Mouse (Mus musculus) ovary, postnatal 36 days (tissue): ENCODE measurements at regions not wholly inside any gene's neighbourhood (a gene's known extent, or its start where the extent isn't known, plus 50 kb on each side); places are given as distances from the start of the nearest gene placed in this dataset.

ENCODE experiments used
- DNase-seq: peaks from one replicate; pipeline ENCODE4 v3.0.0; 2022; ENCODE audit warnings: low spot score, mixed read lengths

DNA sequence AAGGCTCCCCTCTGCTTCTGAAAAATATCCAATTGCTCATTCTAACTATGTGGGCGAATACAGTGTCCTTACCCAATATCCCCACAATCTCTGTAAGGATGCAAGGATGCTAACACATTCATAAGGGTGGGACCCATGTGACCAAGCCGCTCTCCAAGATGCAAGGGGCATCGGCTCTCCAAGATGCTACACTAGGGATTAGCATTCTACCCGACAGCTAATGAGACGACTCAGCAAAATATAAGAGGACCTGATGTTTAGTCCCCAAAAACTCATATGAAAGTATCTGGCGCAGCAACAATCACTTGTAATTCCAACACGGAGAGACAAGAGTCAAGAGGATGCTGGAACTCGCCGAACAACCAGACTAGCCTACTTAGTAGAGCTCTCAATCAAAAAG lies 299.6 kb upstream of the Jmjd1c start:
- no peak for DNase-seq

DNA sequence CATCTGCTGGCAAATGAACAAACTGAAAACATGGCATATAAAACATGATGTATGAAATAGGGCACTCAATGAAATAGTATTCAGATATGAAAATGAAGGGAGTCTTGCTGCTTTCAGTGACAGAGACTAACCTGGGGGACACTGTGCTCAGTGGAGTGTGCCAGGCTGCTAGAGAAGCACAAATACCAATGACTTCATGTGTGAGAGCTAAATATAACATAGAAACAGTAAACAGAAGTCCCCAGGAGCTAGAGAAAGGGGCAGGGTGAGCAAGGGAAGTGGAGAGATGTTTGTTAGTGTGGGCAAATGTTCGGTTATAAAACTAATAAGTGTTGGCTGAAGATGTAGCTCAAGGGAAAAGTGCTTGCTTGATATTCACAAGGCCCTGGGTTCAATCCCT lies 293.2 kb upstream of the Jmjd1c start:
- no peak for DNase-seq

DNA sequence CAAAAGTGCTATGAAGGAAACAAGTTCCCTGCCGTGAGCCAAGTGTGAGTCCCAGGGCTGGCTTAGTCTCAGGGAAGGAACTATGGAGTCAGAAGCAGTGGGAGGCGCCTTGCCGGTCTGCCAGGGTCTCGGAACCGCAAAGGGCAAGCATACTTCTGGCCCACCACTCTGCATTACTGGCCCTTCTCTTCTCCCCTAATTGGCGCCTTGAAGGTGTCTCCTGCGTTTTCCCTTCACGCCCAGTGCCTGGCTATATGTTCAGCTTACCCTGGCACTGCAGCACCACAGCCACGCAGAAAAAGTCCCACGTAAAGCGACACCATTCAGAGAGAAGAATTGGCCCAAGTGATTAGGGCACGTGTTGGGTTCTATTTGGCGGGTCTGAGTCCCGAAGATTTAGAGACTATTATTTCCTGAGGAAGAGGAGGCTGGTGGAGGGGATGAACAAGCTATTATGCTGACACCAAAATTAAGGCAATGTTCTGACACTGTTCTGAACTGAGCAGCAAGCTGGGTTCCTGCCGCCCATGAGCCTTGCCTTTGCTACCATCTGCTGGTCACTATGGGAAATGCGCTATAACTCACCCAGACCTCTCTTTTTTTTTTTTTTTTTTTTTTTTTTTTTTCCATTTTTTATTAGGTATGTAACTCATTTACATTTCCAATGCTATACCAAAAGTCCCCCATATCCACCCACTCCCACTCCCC lies 288.5 kb upstream of the Jmjd1c start:
- peak; percentile 63 for DNase-seq

DNA sequence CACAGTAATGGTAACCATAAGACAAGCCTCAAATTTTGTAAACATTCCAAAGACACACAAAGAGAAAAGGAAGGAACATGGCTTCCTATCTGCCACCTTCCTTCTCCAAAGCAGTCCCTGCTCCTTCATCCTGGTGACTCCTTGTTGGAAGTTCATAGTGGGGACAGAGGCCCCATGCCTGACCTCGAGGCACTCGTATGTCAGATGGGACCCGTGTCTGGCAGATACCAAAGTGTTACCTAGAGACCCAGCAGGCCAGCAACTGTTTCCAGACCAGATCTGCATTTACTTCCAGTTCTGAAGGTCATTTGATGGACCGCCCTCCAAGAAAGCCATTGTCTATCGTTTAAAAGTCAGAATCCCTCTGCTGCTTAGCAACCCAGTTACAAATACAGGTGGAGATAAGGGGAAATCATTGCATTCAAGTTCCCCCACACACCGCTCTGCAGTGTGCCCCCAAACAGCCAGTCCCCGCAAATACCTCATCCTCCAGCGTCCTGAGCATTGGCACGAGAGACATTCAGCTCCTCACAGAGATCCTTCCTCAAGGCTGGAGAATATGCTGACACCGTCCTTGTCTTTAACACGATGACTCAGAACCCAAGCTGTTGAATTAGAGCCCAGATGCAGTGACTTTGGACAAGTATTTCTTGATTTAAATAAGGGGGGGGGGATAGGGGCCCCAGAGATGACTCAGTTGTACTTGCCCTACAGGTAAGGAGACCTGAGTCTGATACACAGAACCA lies 283.2 kb upstream of the Jmjd1c start:
- no peak for DNase-seq

DNA sequence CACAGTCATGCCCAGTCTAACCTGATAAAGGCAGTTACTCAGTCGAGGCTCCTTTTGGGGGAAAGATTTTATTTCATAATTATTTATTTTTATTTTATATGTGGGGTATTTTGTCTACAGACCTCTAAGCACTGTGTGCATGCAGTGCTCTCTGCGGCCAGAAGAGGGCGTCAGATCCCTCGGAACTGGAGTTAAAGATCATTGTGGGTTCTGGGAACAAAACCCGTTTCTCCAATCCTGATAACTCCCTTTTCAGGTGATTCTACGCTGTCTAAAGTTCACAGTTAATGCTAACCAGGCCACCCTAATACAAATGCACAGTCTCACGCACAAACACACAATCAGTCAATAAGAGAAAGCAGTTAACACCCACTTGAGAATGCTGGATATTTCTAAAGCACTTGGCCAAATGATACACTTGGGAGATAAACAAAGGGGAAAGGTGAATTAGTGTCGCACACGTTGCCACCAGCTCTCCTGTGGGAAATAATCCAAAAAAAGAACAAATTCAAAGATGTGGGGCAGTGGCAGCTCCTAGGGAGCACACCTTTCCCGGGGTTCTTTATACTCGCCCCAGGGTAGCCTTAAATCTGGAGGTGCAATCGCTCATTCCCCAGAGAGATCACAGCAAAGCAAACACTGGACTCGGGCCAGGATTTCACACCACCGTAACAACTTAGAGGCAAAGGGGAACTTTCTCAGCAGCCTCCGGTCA lies 281.9 kb upstream of the Jmjd1c start:
- DNase-seq, result no peak

DNA sequence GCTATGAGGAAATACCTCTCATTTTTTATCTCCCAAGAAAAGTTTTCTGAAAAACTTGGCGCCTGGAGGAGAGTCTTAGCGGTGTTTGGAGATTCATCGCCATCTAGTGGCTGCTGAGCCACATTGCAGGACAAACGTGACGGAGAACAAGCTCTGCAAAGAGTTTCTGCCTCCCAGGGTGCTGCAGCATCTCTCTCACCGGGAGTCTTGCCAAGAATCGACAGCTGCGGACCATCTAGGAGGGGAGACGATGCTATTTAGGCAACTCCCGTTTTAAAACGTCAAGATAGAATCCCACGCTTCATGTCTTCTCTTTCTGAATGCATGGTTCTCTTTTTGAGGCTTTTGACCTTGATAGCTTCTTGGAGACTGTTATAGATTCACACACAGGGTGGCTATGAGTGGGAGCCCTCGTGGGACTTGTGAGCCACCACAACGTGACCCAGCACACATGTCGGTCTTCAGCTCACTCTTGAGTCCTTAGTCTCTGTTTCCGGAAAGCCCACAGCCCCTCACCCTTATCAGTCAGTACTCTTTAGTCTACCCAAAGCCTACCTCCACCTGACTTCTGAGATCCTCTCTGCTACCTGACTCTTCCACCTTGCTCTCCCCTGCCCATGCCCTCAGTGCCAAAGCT lies 281.2 kb upstream of the Jmjd1c start:
- peak; percentile 77 for DNase-seq

DNA sequence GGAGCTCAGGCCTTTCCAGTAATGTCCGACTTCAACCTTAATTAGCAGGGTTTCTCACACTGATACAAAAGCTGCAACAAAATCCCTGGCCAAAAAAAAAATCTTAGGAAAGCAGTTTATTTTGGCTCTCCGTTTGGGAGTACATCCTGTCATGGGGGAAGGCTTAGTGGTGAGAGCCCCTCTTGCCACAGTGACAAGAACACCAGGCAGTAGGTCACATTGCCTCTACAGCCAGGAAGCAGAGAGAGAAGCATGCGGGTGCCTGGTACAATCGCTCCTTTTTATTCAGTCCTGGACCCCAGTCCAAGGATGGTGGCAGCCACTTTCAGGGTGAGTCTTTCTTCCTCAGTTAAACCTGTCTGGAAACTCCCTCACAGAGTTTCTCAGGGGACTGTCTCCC lies 280.0 kb upstream of the Jmjd1c start:
- no peak for DNase-seq

DNA sequence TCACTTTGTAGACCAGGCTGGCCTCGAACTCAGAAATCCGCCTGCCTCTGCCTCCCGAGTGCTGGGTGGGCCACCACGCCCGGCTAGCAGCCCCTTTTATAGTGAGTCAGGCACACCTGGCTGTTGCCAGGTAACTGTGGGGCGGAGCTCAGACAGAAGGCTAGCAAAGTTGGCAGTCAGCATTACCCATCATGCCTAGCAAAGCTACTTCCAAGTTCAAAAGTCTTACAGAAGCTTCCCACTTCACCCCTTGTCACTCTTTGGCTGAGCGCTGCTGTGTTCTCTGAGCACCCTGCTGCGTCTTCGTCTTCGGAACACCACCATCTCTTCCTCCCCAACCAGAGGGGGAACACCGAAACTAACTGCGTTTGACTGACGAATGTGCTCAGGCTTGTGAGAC lies 279.1 kb upstream of the Jmjd1c start:
- DNase-seq, result no peak

DNA sequence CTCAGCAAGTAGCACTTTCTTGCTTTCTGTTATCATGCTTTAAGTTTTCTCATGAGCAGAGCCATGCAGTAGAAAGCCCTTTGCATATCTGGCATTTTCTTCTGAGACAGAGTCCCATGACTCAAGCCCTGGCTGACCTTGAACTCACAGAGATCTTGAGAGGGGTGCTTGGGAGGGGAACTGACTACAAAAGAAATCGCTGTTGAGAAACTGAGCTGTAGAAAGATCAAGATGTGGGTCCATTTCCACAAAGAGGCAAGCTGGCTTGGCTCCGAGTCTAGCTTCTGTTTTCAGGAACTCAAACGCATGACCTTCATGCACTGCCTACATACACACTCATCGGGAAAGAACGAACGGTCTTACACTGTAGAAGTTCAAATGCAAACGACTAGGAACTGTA lies 278.0 kb upstream of the Jmjd1c start:
- DNase-seq, result no peak

DNA sequence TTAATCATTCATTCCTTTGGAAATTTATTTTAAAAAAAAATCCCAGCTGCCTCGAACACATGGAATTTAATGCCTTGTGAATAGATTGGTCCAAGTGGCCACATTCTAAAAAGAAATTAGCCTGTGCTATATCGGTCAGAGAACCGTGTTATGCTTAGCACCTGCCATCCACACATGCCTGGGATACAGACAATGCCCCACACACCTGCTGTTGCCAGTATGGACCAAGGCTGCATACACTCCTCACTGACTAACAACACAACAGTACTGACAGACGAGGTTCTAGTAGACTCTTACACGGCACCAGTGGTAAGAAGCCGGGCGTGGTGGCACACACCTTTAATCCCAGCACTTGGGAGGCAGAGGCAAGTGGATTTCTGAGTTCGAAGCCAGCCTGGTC lies 276.4 kb upstream of the Jmjd1c start:
- no peak for DNase-seq

DNA sequence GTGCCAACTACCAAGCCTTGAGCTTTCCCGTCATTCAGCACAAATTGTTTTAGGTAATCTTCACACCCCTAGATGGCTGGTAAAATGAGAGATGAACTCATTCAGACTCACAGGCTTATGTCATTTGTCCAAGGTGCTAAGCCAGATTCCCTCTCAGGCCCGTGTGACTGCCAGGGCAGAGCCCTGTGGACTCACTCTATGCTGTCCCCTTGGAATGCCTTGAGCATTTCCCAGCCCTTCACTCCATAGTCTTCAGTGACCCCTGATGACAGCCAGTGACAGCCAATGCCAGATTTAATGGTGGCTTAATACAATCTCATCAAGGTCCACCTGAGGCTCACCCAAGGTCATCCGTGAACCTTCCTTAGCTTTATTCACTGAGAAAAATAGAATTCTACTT lies 270.2 kb upstream of the Jmjd1c start:
- no peak for DNase-seq

DNA sequence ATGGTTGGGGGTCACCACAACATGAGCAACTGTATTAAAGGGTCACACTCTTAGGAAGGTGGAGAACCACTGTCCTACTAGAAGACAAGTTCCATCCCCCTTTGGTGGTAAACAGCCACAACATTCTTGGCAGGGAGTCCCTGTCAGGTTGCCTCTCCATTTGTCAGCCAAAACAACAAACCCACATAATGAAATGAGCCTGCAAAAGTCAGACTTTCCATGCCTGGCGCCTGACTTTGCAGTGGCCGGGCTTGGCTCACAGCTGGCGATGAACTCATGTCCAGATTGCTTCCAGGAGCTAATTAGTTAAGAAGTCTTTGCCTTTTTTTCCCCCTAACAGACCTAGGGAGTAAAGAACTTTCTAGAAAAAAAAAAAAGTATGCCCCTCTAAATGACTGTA lies 269.6 kb upstream of the Jmjd1c start:
- DNase-seq, result no peak

DNA sequence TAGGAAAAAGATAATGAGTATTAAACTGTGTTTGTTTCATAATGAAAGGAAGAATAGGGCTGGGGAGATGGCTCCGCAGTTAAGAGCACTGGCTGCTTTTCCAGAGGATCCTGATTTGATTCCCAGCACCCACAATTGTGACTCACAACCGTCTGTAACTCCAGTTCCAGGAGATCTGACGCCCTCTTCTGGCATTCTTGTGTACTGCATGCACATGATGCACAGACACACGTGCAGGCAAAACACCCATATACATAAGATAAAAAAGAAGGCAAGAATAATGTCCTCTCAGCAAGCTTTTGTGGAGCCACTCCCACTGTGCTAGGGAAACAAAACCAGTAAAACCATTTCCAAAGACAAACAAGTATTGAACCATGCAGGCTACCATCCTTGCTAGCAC lies 261.0 kb upstream of the Jmjd1c start:
- DNase-seq, result no peak

DNA sequence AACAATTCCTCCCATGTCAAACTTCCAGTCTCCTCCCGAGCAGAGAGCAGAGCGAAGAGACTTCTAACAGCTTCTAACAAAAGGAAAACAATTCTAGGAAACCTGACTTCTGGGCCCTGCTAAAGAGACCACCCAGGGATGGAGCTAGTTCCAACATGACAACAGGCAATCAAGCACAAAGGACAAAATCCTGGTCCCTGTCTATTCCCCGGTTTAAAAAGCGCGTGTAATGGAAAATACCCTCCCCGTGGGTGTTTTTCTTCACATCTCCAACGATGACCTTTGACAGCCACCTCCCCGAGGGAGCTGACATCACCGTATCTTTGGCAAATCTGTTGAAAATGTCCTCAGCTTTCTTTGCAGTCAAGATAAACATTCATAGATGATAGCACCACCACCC lies 256.9 kb upstream of the Jmjd1c start:
- DNase-seq, result no peak

DNA sequence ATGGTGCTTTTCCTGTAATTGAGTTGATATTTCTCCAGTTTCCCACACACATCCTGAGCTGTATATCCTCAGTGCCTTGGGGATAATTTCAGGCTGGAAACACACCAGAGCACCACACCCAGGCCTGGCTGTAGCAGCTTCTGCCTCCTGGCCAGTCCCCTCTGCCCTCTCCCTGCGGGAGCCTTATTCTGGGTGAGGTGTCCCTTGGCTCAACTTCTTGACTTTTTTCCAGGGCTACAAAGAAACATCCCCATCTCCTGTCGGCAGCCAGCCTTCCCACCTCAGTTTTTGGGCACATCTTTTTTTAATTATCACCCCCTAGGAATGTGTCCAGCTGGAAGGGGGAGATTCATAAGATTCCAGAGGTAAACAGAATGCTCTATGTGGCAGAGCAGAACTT lies 252.7 kb upstream of the Jmjd1c start:
- no peak for DNase-seq

DNA sequence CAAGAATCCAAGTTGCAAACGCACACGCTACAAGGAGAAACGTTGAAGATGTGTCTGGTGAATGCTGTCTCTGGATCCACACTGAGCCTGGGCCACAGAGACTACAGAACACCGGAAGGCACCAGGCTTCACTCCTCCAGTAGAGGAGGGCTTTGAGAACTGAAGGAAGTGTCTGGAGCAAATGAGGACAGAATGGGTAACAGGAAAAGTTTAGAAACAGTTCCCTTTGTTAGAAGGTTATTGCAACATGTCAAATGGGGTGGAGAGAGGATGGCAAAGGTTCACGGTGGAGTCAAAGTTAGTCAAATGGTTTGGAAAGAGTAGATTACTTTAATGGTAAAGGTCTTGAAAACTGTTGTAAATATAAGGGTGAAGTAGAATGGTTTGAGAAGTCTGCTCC lies 247.1 kb upstream of the Jmjd1c start:
- DNase-seq, result no peak

DNA sequence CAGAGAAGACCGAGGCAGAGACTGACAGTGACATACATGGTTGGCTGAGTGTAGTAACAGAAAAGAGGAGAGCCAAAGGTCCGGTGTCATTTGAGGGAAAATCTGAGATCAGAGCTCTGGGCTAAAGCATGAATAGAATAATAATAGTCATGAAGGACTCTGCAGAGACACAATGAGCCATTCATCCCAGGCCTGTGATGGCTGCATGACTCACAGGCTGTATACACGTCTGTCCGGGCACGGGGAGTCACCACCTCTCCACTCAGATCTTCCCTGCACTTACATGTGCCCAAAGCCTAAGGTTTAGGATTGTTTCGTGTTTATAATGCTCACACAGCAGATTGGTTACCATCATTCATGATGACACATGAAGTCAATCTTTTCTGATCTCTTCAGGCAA lies 246.2 kb upstream of the Jmjd1c start:
- no peak for DNase-seq

DNA sequence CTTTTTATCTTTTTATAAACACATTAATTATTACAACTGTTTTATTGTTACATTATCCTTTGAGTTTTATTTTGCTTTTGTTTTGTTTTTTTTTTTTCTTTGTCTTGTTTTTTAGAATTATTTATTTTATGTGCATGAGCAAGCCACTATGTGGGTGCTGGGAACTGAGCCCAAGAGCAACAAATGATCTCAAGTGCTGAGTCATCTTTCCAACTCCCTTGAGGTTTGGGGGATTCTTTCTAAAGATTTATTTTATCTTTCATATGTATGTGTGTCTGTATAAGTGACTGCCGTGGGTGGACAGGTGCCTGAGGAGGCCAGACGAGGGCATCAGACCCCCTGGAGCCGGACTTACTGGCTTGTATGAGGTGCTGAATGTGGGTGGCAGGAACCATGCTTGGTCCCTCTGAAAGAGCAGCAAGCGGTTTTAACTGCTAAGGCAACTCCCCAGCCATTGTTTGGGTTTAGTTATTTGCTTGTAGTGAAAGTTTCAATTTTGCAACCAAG lies 244.9 kb upstream of the Jmjd1c start:
- DNase-seq, result no peak

DNA sequence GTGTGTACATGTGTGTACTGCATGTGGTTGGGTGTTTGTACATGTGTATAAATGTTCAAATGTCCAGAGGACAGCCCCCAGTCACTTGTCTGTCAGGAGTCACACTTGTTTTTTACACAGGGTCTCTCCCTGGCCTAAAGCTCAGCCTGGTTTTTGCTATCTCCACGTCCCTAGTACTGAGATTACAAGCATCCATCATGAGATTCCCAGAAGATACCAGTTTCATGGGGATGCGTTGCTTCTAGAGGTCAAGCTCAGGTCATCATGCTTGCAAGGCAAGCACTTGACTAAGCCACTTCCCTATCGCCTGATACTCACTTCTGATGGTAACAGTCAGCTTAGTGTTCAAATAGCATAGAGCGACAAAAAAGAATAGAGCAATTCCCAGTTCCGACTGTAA lies 244.1 kb upstream of the Jmjd1c start:
- no peak for DNase-seq

DNA sequence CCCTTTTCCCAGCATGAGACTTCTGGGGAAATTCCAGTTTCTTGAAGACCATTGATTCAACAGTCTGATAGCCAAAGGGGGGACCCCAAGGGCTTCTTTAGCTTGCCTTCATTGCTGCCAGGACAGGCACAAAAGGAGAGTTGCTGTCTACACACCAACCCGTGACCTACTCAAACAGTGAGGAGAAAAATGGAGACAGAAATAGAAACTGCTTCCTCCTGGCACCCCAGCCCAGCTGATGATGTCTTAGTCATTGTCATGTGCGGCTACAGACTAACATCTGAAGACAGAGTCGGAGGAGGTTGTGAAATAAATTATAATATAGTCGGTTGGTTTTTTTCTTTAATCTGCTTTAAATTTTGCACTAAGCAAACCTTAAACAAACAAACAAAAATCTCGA lies 243.2 kb upstream of the Jmjd1c start:
- DNase-seq, result no peak

DNA sequence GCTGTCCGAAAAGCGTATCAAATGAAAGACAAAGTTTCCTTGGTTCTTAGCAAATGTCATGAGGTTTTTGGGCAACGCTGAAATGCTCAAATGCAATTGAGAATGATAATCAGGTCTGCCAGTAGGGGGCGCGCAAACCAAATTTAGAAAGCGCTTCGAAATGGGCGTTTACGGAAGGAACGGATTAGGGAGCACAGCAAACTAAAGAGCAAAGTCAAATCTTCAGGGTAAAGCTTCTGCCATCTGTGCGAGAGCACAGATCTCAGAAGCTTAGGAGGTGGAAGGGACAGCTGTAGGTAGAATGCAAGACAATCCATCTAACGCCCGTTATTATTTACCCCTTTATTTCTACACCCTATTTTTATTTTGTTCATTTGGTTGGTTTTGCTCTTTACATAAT lies 242.7 kb upstream of the Jmjd1c start:
- DNase-seq, result peak; percentile 79

DNA sequence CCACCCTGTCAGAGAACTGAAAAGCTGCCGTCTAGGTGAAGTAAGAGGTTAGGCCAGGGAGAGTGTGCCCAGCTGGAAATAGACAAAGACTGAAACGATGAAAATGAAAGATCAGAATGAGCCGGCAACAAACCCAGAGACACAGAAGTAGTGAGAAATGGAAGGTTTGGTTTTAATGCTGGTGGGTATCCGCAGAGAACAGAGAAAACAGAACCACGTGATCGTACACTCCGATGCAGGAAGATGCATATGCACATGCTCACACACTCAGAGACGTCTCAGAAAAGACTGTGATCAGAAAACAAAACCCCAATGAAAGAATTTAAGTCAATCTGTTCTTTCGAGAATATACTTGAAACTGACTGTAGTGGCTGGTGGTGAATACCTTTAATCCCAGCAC lies 241.0 kb upstream of the Jmjd1c start:
- no peak for DNase-seq

DNA sequence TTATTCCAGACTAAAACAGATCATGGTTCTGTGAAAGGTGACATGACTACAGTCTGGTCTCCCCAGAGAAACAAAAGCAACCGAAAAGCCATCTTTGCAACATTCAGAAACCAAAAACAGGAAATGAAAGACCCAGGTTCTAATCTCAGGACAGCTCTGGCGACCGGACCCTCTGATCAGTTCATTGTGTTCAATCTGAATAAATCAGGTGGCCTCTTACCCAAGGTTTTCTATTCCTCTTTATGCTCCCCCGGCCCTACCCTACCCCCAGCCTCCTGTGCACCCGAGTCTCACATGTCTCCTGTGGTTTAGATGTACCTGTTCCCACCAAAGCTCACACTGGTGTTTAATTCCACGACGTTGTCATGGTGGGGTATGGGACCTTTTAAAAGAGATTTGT lies 238.6 kb upstream of the Jmjd1c start:
- no peak for DNase-seq
